In genomic region chr17:26936453-26936852, GRCm38 (mm10) we compare ENCODE assay signal across 27 mouse cellular contexts. TPM values are rescaled to one million over a fixed set of nuclear protein-coding genes. Genes with fewer than 3 reads are reported as not detected.
DNase-seq lines count a peak whose midpoint lies in the region; ATAC-seq and TF ChIP-seq lines count a peak whose summit lies in the region.
"Had no signal": no experiment of that assay in that cellular context is flagged by ENCODE, and none has a peak within 500 bp of the region (broad histone marks: within the 10 kb centered on the region; RNA-seq: fewer than 3 reads in every experiment).

No protein-coding gene starts in this region.

- no peak overlapping the region for H3K4me3 ChIP-seq in gastrocnemius, adult 2 months
- H3K4me3 ChIP-seq in midbrain, embryonic 11.5 days (ENCODE audit: low read depth, low read length): no peak overlapping the region
- H3K4me3 ChIP-seq in midbrain, embryonic 15.5 days: no peak overlapping the region
- H3K4me3 ChIP-seq in embryonic facial prominence, embryonic 13.5 days: peak overlapping the region; percentile 2; the same call in 1 of the 2 replicates
- H3K4me3 ChIP-seq in liver, postnatal 0 days (ENCODE audit: low read depth, low read length): no peak overlapping the region
- H3K4me3 ChIP-seq: forebrain, embryonic 15.5 days; heart, embryonic 15.5 days; intestine, embryonic 15.5 days; layer of hippocampus, adult 2 months had no signal

- TF ChIP-seq EP300 in liver, postnatal 0 days (IDR thresholded peaks at IDR 0.05; ENCODE audit: low read depth): no peak

- peaks cover 4% of the 10 kb centered on the region for H3K36me3 ChIP-seq in midbrain, embryonic 11.5 days (ENCODE audit: control insufficient read depth, insufficient read depth, low read length)
- 0 out of 2 replicates have a peak, but pooled peaks cover 5% of the 10 kb centered on the region for H3K36me3 ChIP-seq in midbrain, embryonic 15.5 days (replicated peaks)
- H3K36me3 ChIP-seq in embryonic facial prominence, embryonic 13.5 days: peaks cover 39% of the 10 kb centered on the region
- peaks cover 20% of the 10 kb centered on the region for H3K36me3 ChIP-seq in liver, postnatal 0 days (replicated peaks; ENCODE audit: insufficient read depth, low read length)

- DNase-seq in gastrocnemius, adult 2 months: peak; percentile 24
- no peak for DNase-seq in gastrocnemius, postnatal 25 days
- no peak for DNase-seq in midbrain, embryonic 11.5 days (ENCODE audit: low spot score, missing footprints)
- peak; percentile 14 for DNase-seq in liver, postnatal 0 days
- no peak for DNase-seq in adrenal gland, postnatal 25 days
- DNase-seq: B cell, adult 2 months; cerebellum, postnatal 25 days; embryo, embryonic 11 days; gastrocnemius, postnatal 36 days; heart, postnatal 4 days; kidney, adult 9 months; lung, adult 18-20 months; lung, postnatal 10 days; right cerebral cortex, postnatal 25 days; thymus, adult 18-20 months; thymus, postnatal 36 days had no signal

- no peak for TF ChIP-seq CTCF in gastrocnemius, adult 2 months (IDR thresholded peaks at IDR 0.05)
- no peak for TF ChIP-seq CTCF in liver, postnatal 0 days (IDR thresholded peaks at IDR 0.05; ENCODE audit: low read depth)

- intact Hi-C loops in gastrocnemius, adult 2 months (cut with DNase I): no loop called here

- WGBS in midbrain, embryonic 11.5 days: 90% methylated on average over 12 of the region's 12 CpGs
- WGBS in midbrain, embryonic 15.5 days: 82% methylated on average over 10 of the region's 12 CpGs
- 80% methylated on average over 12 of the region's 12 CpGs for WGBS in embryonic facial prominence, embryonic 13.5 days
- WGBS in liver, postnatal 0 days (ENCODE audit: insufficient replicate concordance): 89% methylated on average over 12 of the region's 12 CpGs

- no peak for ATAC-seq in midbrain, embryonic 11.5 days (ENCODE audit: low FRiP score)
- no peak for ATAC-seq in midbrain, embryonic 15.5 days (replicated peaks)
- no peak for ATAC-seq in embryonic facial prominence, embryonic 13.5 days (ENCODE audit: insufficient number of reproducible peaks, insufficient read depth, low FRiP score, low TSS enrichment, low read depth)
- ATAC-seq in liver, postnatal 0 days: no peak
- ATAC-seq: forebrain, embryonic 15.5 days; hindbrain, embryonic 16.5 days; intestine, embryonic 15.5 days; Patski had no signal

- H3K9ac ChIP-seq in midbrain, embryonic 11.5 days (ENCODE audit: low read length): 0 out of 2 replicates have a peak overlapping the region, but pooled peaks have one; percentile 20
- no peak overlapping the region for H3K9ac ChIP-seq in midbrain, embryonic 15.5 days
- no peak overlapping the region for H3K9ac ChIP-seq in embryonic facial prominence, embryonic 13.5 days
- no peak overlapping the region for H3K9ac ChIP-seq in liver, postnatal 0 days (replicated peaks)
- H3K9ac ChIP-seq: forebrain, embryonic 15.5 days; heart, embryonic 15.5 days; intestine, embryonic 15.5 days had no signal

- no peak overlapping the region for H3K4me2 ChIP-seq in midbrain, embryonic 11.5 days
- H3K4me2 ChIP-seq in midbrain, embryonic 15.5 days: no peak overlapping the region
- H3K4me2 ChIP-seq in embryonic facial prominence, embryonic 13.5 days: no peak overlapping the region
- no peak overlapping the region for H3K4me2 ChIP-seq in liver, postnatal 0 days (ENCODE audit: low read depth, low read length)
- H3K4me2 ChIP-seq: forebrain, embryonic 15.5 days; heart, embryonic 15.5 days; intestine, embryonic 15.5 days had no signal

- no peaks in the 10 kb centered on the region for H3K27me3 ChIP-seq in midbrain, embryonic 11.5 days (ENCODE audit: control insufficient read depth, insufficient read depth, low read length)
- no peaks in the 10 kb centered on the region for H3K27me3 ChIP-seq in midbrain, embryonic 15.5 days (replicated peaks)
- no peaks in the 10 kb centered on the region for H3K27me3 ChIP-seq in embryonic facial prominence, embryonic 13.5 days
- no peaks in the 10 kb centered on the region for H3K27me3 ChIP-seq in liver, postnatal 0 days (ENCODE audit: insufficient read depth, low read length)
- H3K27me3 ChIP-seq: CH12.LX; forebrain, embryonic 15.5 days; heart, embryonic 15.5 days; intestine, embryonic 15.5 days; Patski had no signal

- peaks cover 33% of the 10 kb centered on the region for H3K4me1 ChIP-seq in midbrain, embryonic 11.5 days (ENCODE audit: control insufficient read depth, insufficient read depth, low read length)
- peaks cover 53% of the 10 kb centered on the region for H3K4me1 ChIP-seq in midbrain, embryonic 15.5 days
- H3K4me1 ChIP-seq in embryonic facial prominence, embryonic 13.5 days: peaks cover 50% of the 10 kb centered on the region
- H3K4me1 ChIP-seq in liver, postnatal 0 days (ENCODE audit: insufficient read depth): peaks cover 41% of the 10 kb centered on the region

- H3K9me3 ChIP-seq in midbrain, embryonic 11.5 days (ENCODE audit: control insufficient read depth, low read length): no peaks in the 10 kb centered on the region
- H3K9me3 ChIP-seq in midbrain, embryonic 15.5 days: no peaks in the 10 kb centered on the region
- H3K9me3 ChIP-seq in embryonic facial prominence, embryonic 13.5 days: no peaks in the 10 kb centered on the region
- H3K9me3 ChIP-seq in liver, postnatal 0 days (ENCODE audit: low read length): no peaks in the 10 kb centered on the region
- H3K9me3 ChIP-seq: forebrain, embryonic 15.5 days; G1E; heart, embryonic 15.5 days; intestine, embryonic 15.5 days; midbrain, embryonic 10.5 days had no signal

- no peak overlapping the region for H3K27ac ChIP-seq in gastrocnemius, adult 2 months
- no peak overlapping the region for H3K27ac ChIP-seq in midbrain, embryonic 11.5 days (ENCODE audit: low read depth, low read length)
- H3K27ac ChIP-seq in midbrain, embryonic 15.5 days: no peak overlapping the region
- H3K27ac ChIP-seq in embryonic facial prominence, embryonic 13.5 days: no peak overlapping the region
- no peak overlapping the region for H3K27ac ChIP-seq in liver, postnatal 0 days (ENCODE audit: low read depth)
- H3K27ac ChIP-seq: forebrain, embryonic 15.5 days; heart, embryonic 15.5 days; intestine, embryonic 15.5 days; layer of hippocampus, adult 2 months; midbrain, embryonic 10.5 days had no signal

RNA-seq across cellular contexts. Expression of gene Cuta, which starts 2.9 kb away (rescaled TPM):
- total RNA-seq in gastrocnemius, adult 2 months (2021): 100 to 1,000 TPM in 1 of 2 experiments, 10 to 100 TPM in 1; 93.8 to 104 TPM
- total RNA-seq in gastrocnemius, postnatal 25 days (2021): 10 to 100 TPM; 83.7 to 87.0 TPM
- polyA plus RNA-seq in midbrain, embryonic 11.5 days (2014; fragmentation: Nextera tagmentation; extraction: Ambion mirVana): 146 and 157 TPM in 2 replicates
- polyA plus RNA-seq in midbrain, embryonic 15.5 days (2015; fragmentation: Nextera tagmentation; extraction: Ambion mirVana): 127 and 131 TPM in 2 replicates
- 162 and 180 TPM in 2 replicates for polyA plus RNA-seq in embryonic facial prominence, embryonic 13.5 days (2015; fragmentation: Nextera tagmentation; extraction: Ambion mirVana)
- 83.4 and 87.1 TPM in 2 replicates for polyA plus RNA-seq in liver, postnatal 0 days (2015; fragmentation: Nextera tagmentation; extraction: Ambion mirVana)
- 150 and 153 TPM in 2 replicates for total RNA-seq in adrenal gland, postnatal 25 days (2021)

RNA-seq across cellular contexts. Expression of gene Phf1, which starts 3.6 kb away (rescaled TPM):
- total RNA-seq in gastrocnemius, adult 2 months (2021): 10 to 100 TPM in 1 of 2 experiments, 1 to 10 TPM in 1; 9.2 to 10.7 TPM
- total RNA-seq in gastrocnemius, postnatal 25 days (2021): 1 to 10 TPM; 5.1 to 5.9 TPM
- polyA plus RNA-seq in midbrain, embryonic 11.5 days (2014; fragmentation: Nextera tagmentation; extraction: Ambion mirVana): 3.6 and 3.7 TPM in 2 replicates
- 27.2 and 29.5 TPM in 2 replicates for polyA plus RNA-seq in midbrain, embryonic 15.5 days (2015; fragmentation: Nextera tagmentation; extraction: Ambion mirVana)
- polyA plus RNA-seq in embryonic facial prominence, embryonic 13.5 days (2015; fragmentation: Nextera tagmentation; extraction: Ambion mirVana): 12.7 and 15.4 TPM in 2 replicates
- 2.5 and 2.7 TPM in 2 replicates for polyA plus RNA-seq in liver, postnatal 0 days (2015; fragmentation: Nextera tagmentation; extraction: Ambion mirVana)
- total RNA-seq in adrenal gland, postnatal 25 days (2021): 29.8 and 44.1 TPM in 2 replicates

RNA-seq across cellular contexts. Expression of gene Syngap1, which starts 4.6 kb away (rescaled TPM):
- 1 to 10 TPM; 3.0 to 3.5 TPM for total RNA-seq in gastrocnemius, adult 2 months (2021)
- total RNA-seq in gastrocnemius, postnatal 25 days (2021): 1 to 10 TPM; 2.7 to 4.7 TPM
- polyA plus RNA-seq in midbrain, embryonic 11.5 days (2014; fragmentation: Nextera tagmentation; extraction: Ambion mirVana): 1.8 and 2.3 TPM in 2 replicates
- 6.0 and 7.3 TPM in 2 replicates for polyA plus RNA-seq in midbrain, embryonic 15.5 days (2015; fragmentation: Nextera tagmentation; extraction: Ambion mirVana)
- 3.4 and 3.7 TPM in 2 replicates for polyA plus RNA-seq in embryonic facial prominence, embryonic 13.5 days (2015; fragmentation: Nextera tagmentation; extraction: Ambion mirVana)
- polyA plus RNA-seq in liver, postnatal 0 days (2015; fragmentation: Nextera tagmentation; extraction: Ambion mirVana): 0.19 and 0.33 TPM in 2 replicates
- total RNA-seq in adrenal gland, postnatal 25 days (2021): 25.9 and 26.7 TPM in 2 replicates

RNA-seq across cellular contexts. Expression of gene Kifc5b, which starts 19.6 kb away (rescaled TPM):
- under 1 TPM; 0.18 to 0.64 TPM for total RNA-seq in gastrocnemius, adult 2 months (2021)
- total RNA-seq in gastrocnemius, postnatal 25 days (2021): under 1 TPM; 0.31 to 0.56 TPM
- polyA plus RNA-seq in midbrain, embryonic 11.5 days (2014; fragmentation: Nextera tagmentation; extraction: Ambion mirVana): 3.8 and 6.4 TPM in 2 replicates
- 3.3 and 3.5 TPM in 2 replicates for polyA plus RNA-seq in midbrain, embryonic 15.5 days (2015; fragmentation: Nextera tagmentation; extraction: Ambion mirVana)
- 8.9 and 10.2 TPM in 2 replicates for polyA plus RNA-seq in embryonic facial prominence, embryonic 13.5 days (2015; fragmentation: Nextera tagmentation; extraction: Ambion mirVana)
- 1.6 and 2.7 TPM in 2 replicates for polyA plus RNA-seq in liver, postnatal 0 days (2015; fragmentation: Nextera tagmentation; extraction: Ambion mirVana)
- total RNA-seq in adrenal gland, postnatal 25 days (2021): 3.5 and 4.0 TPM in 2 replicates

RNA-seq across cellular contexts. Expression of gene Zbtb9, which starts 36.5 kb away (rescaled TPM):
- total RNA-seq in gastrocnemius, adult 2 months (2021): under 1 TPM; 0.17 to 0.41 TPM
- under 1 TPM; 0.43 to 0.92 TPM for total RNA-seq in gastrocnemius, postnatal 25 days (2021)
- 13.4 and 13.6 TPM in 2 replicates for polyA plus RNA-seq in midbrain, embryonic 11.5 days (2014; fragmentation: Nextera tagmentation; extraction: Ambion mirVana)
- polyA plus RNA-seq in midbrain, embryonic 15.5 days (2015; fragmentation: Nextera tagmentation; extraction: Ambion mirVana): 15.4 and 16.9 TPM in 2 replicates
- 16.0 and 16.1 TPM in 2 replicates for polyA plus RNA-seq in embryonic facial prominence, embryonic 13.5 days (2015; fragmentation: Nextera tagmentation; extraction: Ambion mirVana)
- 3.3 and 4.4 TPM in 2 replicates for polyA plus RNA-seq in liver, postnatal 0 days (2015; fragmentation: Nextera tagmentation; extraction: Ambion mirVana)
- 5.1 and 8.0 TPM in 2 replicates for total RNA-seq in adrenal gland, postnatal 25 days (2021)

Comparison
In these comparisons a context has a peak if more than half of its experiments do, and no peak if none do; other contexts are left out.
1. DNase-seq: peak in gastrocnemius, adult 2 months (single experiment) and liver, postnatal 0 days (single experiment); none in gastrocnemius, postnatal 25 days (single experiment), midbrain, embryonic 11.5 days (single experiment) and adrenal gland, postnatal 25 days (single experiment).